Mouse (Mus musculus): ENCODE results near the gene Utrn. TPM values are rescaled to one million over a fixed set of nuclear protein-coding genes. Genes with fewer than 3 reads are reported as not detected.

Utrn gene
- total RNA-seq, 2 experiments from 2014 or later, result 38.3 to 42.6 TPM

- DNase-seq (ENCODE audit: extremely low spot score in 1 of 2, low spot score in 1 of 2), result no peak
These were observed 394.1 kb downstream of the Utrn start for GRCm38 (mm10) chr10:12474850-12475621.

- no peak for DNase-seq (ENCODE audit: extremely low spot score in 1 of 2, low spot score in 1 of 2)
These were observed 399.6 kb downstream of the Utrn start for GRCm38 (mm10) chr10:12469391-12470057.

GRCm38 (mm10) chr10:12467544-12467943, 401.6 kb downstream of the Utrn start:
- no peak for DNase-seq (ENCODE audit: extremely low spot score in 1 of 2, low spot score in 1 of 2)

- no peak for DNase-seq (ENCODE audit: extremely low spot score in 1 of 2, low spot score in 1 of 2)
These were observed 408.2 kb downstream of the Utrn start for GRCm38 (mm10) chr10:12460945-12461344.

GRCm38 (mm10) chr10:12456867-12457266, 412.3 kb downstream of the Utrn start:
- no peak for DNase-seq (ENCODE audit: extremely low spot score in 1 of 2, low spot score in 1 of 2)

DNA sequence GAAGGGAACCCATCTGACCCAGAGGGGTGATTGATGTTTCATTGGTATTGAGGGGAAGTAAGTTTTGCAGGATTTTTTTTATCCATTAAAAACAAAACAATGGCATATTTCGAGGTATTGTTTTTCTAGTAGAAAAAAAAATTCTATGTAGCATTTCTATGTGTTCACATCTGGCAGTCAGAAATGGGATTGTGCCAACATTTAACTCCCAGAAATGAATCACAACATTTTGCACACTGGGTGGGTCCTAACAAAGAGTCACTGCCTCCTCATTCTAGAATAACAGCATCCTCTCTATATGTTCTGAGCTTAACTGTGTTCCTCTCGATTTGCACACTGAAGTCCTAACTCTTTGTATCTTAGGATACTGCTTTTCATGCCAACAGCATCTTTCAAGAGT, 416.5 kb downstream of the Utrn start:
- no peak for DNase-seq (ENCODE audit: extremely low spot score in 1 of 2, low spot score in 1 of 2)

DNA sequence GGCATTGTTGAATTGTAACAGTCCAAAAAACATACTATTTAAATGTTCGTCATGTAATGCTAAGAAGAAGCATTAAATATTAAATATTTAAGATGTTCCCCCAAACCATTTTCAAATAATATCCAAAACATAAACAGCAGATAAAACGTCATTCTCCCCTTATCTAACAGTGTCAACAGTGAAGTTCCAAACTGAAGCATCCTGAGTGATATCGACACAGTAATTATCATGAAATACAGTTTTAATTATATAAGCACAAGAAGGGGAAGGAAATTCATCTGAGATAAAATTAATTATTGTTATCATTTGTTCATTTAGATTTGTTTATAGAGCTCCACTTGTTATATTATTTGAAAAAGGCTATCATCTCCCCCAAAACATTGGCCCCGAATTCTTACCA, 425.0 kb downstream of the Utrn start:
- DNase-seq (ENCODE audit: extremely low spot score in 1 of 2, low spot score in 1 of 2), result no peak

DNA sequence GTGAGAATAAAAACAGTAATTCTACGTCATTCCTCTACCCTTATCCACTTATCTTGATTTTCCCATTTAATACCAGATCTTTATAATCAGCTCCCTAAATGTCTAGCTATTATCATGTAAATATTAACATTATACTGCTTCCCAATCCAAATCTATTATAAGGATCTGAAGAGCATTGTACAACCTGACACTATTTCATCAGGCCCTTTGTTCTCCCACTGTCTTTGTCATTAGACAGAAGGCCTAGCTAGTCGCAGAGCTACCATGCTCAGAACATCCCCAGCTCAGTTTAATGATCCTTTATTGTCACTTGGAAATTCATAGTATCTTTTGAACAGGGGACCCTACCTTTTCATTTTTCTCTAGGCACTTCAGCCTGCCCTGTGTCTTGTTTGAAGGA, 436.0 kb downstream of the Utrn start:
- no peak for DNase-seq (ENCODE audit: extremely low spot score in 1 of 2, low spot score in 1 of 2)

GRCm38 (mm10) chr10:12430399-12430798, 438.8 kb downstream of the Utrn start:
- no peak for DNase-seq (ENCODE audit: extremely low spot score in 1 of 2, low spot score in 1 of 2)

DNA sequence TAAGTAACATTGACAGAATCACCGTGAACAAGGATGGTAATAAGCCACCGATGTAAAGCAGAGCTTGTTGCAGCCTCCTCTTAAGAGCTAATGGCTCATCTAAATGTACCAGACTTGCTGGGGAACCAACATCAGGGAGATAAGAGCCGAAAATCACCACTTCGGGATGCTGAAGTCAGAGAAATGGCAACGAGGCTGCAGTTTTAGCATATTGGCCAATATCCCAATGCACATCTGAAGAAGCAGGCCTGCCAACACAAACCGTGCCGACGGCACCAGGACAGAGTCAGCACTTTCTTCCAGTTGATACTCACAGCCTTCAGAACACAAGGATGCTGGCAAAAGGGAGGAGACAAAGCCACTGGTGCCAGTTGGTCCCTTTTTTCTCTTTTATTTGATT, 442.3 kb downstream of the Utrn start:
- no peak for DNase-seq (ENCODE audit: extremely low spot score in 1 of 2, low spot score in 1 of 2)

GRCm38 (mm10) chr10:12424944-12425343, 444.2 kb downstream of the Utrn start:
- DNase-seq (ENCODE audit: extremely low spot score in 1 of 2, low spot score in 1 of 2), result no peak

- DNase-seq (ENCODE audit: extremely low spot score in 1 of 2, low spot score in 1 of 2), result no peak
These were observed 445.0 kb downstream of the Utrn start for GRCm38 (mm10) chr10:12423994-12424725.

DNA sequence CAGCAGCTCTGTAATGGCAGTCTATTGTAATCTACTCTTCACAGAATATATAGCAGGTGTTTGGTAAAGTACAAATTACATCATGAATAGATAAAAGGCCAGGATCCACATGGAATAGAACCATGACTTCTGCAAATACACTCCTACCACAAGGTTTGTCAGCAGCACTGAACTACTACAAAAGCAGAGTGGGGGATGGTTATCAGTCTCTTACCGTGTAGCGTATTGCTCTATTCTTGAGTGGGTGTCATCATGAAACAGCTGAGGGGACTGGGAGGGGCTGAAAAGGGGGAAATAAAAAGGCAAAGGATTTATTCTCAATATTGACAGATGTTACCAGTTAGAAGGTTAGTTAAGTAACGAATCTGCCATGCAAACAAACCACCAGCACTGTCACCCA, 454.2 kb downstream of the Utrn start:
- DNase-seq (ENCODE audit: extremely low spot score in 1 of 2, low spot score in 1 of 2), result no peak

DNA sequence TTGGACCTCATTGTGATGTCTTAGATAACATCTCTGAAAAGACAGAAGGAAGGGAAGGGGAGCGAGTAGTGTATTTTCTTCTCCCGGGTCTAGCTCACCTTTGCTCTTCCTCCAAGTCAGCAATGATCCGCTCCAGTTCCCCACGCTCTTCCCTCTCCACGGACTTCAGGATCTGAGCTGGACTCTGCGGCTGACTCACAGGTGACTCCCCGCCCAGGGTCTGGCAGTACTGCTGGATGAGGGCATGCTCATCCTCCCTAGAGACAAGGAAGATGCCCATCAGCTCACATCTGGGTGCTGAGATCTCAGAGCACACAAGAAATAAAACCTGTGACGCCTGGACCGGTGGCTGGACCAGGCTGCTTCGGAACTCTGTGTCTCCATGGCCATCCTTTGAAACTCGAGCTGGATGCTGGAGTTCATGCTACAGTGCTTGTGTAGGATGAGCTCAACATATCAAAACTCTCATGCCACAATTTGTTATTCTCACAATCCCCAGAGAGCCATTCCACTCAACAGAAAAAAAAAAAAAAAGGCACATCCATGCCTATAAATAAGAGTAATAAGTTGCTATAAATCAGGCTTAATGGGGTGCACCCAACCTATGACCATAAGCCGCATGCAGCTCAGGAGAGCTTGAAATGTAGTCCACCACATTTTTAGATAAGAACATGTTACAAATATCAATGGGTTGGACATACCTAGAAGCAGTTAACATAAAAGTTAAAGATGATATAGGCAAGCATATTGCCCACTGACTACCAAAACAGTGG, 462.6 kb downstream of the Utrn start:
- DNase-seq (ENCODE audit: extremely low spot score in 1 of 2, low spot score in 1 of 2), result no peak

DNA sequence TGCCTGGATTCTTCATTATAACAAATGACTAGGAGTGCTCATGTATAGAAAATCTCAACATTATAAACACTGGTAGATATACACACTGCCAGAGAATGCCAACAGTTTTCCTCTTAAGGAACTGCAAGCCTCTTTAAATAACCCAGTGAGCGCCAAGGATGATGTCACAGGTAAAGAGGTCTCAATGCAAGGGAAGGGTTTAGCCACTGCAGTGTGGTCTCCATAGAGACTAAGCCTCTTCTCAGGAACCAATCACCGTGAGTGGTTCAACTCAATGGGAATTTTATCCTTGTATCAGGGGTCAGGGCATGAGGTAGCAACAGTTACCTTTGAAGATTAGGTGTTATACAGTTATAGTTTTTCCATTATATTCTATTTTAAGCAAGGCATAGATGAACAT, 469.7 kb downstream of the Utrn start:
- DNase-seq (ENCODE audit: extremely low spot score in 1 of 2, low spot score in 1 of 2), result no peak

DNA sequence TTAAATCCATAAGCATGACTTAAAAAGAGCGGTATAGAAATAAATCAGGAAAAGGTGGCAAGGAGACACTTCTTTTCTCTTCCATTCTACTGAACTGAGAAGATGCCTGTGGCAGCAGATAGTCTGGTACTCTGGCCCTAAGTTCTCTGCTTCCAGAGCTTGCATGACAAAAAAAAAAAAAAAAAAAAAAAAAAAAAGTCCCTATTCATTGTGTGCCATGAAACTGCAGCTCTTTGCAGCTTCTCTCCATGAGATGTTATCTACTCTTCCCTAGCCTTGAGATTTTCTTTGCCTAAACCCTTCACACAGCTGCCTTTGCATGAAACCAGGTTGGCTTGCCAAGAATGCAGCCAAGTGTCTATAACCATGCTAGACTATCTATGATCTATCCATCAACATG, 489.0 kb downstream of the Utrn start:
- no peak for DNase-seq (ENCODE audit: extremely low spot score in 1 of 2, low spot score in 1 of 2)

DNA sequence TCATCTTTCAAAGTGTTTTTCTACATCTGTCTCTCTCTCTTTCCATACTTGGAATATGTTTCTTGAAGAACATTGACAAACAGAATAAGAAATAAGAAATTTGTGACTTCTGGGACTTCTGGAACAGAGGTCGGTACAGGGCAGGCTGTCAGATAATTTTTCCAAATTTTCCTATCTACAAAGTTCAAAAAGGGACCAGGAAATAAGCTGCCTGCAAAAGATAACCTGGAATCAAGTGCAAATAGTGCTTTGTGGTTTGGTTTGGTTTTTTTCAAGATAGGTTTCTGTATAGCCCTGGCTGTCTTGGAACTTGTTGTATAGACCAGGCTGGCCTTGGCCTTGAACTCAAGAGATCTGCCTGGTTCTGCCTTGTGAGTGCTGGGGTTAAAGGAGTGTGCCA, 490.0 kb downstream of the Utrn start:
- DNase-seq (ENCODE audit: extremely low spot score in 1 of 2, low spot score in 1 of 2), result no peak

GRCm38 (mm10) chr10:12377727-12378126, 491.4 kb downstream of the Utrn start:
- no peak for DNase-seq (ENCODE audit: extremely low spot score in 1 of 2, low spot score in 1 of 2)

DNA sequence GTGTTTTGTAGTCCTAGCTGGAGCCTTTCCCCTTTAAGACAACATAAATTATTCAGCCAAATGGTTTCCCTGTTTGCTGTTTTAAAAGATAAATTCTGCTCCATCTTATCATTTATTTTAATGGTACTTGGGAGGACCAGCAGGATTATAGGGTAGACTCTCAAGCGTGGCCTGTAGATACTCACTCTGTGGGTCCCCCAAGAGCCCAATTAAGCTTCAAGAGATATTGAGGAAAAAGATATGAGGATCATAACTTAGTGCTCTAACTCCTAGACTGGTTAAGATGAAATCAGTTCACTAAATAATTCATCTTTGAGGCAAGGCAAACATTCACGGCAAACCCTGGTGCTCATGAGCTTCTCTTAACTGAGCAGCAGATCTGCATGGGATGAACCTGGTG, 493.1 kb downstream of the Utrn start:
- DNase-seq (ENCODE audit: extremely low spot score in 1 of 2, low spot score in 1 of 2), result no peak

GRCm38 (mm10) chr10:12374741-12375140, 494.4 kb downstream of the Utrn start:
- DNase-seq (ENCODE audit: extremely low spot score in 1 of 2, low spot score in 1 of 2), result no peak

- DNase-seq (ENCODE audit: extremely low spot score in 1 of 2, low spot score in 1 of 2), result no peak
These were observed 514.6 kb downstream of the Utrn start for GRCm38 (mm10) chr10:12354556-12354955.
